Mouse (Mus musculus) retina, embryonic 14.5 days (tissue): ENCODE data around the gene Olfr309.
"Not testable (repeated sequence)": the region's sequence is repeated elsewhere in the genome, so short reads cannot be mapped to it uniquely, and the experiment has no call there.

Source experiments
- DNase-seq: peaks from one replicate; pipeline ENCODE4 v3.0.0-alpha.2; 2015; ENCODE audit warnings: low spot score

Olfr309 gene

DNA sequence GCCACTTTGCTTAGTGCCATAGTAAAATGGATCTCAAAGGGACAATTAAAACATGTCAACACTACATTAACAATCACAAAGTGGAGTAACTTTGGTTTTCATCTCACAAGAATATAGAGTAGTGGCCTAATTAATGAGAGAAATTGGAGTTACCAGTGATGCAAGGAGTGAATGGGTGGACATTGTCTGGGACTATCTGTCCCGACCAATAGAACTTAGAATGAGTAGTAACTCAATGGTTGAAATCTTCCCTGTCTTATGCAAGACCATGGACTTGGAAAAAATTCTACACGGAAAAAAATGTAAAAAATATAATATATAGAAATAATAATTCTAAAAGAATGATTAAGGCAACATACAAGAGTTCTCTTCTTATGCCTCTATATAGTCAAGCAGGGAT, at the start of gene Olfr309:
Gene Olfr309, minus strand, starts transcription at position 101 of the 400 bp plus-strand sequence.
- no peak for DNase-seq

DNA sequence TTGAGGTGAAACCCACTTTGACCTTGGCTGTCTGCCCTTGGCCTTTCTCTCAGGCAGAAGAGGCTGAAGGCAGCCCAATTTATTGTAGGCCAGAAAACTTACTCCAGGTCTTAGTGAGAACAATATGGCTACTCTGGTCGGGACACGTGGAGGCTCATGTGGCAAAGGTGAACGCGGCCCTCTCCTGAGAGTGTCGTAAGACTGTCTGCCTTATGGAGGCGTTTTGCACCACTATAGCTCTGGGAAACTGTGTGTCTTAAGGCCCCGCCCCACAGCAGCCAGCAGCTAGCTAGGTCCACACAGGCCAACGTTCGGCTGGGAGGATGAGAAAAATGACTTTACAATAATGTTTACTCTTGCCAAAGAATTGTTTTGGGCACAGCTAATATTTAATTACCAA, 32.8 kb upstream of the Olfr309 start:
- not testable (repeated sequence) for DNase-seq

DNA sequence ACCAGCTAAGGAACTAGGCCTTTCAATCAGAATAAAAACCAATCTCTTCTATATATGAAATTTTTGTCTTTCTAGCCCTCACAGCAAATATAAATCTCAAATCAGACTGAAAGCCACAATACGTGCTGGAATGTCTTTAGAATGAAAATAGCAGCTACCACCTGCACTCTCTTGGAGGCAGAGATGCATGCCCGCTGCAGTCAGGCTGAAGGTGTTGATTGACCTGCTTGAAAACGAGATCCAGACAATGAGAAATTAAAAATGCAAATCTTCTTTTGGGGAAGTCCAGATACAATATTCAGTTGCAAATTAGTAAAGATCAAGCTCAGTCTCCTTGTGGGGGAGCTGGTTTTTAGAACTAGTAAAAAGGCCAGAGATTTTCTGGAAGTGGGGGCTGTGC, 30.7 kb upstream of the Olfr309 start:
- no peak for DNase-seq

DNA sequence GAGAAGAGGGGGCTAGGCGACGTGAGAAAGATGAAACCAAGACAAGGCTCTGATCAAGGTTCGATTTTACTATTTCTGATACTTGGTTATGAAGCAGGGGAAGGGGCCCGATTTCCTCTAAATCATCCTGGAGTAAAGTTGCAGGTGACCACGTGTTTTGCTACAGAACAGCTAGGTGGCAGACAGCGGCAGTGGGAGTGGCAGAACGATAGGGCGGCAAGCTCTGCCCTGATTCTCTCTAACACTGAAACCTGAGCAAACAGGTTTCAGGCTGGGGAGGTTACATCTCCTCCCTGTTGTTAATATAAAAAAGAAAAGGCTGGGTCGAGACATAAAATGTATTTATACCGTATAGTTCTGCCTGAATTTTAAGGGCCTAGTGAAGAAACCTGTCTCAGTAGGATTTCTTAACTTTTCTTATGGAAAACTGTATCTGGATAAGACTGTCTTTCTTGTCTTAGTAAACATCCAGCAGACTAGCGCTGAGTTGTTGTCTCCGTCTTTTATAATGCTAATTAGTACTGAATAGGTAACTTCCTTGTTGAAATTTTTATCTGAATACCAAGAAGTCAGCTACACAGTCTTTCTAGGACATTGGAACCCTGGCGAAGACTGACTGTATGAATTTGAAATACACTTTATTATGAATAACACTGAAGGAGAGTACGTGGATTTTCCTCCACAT, 29.5 kb upstream of the Olfr309 start:
- DNase-seq, result no peak

DNA sequence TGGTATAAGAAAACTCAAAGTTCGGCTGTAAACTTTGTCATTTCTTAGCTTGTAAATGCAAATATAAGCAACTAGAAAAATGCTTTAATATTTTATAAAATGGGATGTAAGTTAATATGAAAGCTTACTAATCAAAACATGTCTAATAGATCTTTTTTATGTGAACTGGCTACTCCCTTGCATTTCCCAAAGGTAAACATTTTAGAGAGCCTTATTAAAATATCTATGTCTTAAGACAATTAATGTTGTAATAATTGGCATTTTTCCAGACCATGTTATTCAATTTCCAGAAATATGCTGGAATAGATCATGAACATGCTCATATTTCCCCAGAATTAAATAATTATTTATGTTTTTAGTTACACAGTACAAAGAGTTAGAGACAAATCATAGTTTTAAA, 24.0 kb upstream of the Olfr309 start, which contains the start of gene Olfr307:
Gene Olfr307, minus strand, starts transcription at position 101 of the 400 bp plus-strand sequence.
- DNase-seq, result no peak

DNA sequence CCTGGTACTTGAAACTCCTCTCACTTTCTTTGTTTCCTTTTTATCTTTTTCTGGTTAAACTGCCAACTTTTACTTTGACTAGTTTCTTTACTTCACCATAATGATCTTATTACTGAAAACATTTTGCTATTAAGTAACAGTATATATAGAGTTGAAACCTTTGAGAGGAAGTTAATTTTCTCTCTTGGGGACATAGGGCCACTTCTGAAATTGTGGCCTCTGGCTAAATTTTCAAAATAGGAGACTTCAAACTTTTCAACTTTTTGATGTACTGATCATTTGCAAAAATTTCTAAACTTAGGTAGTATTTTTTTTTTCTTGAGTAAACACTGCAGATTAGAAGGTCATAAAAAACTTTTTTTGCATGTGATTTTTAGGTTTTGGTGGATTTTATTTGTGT, 12.0 kb upstream of the Olfr309 start, which contains the start of gene Olfr308:
Gene Olfr308, minus strand, starts transcription at position 101 of the 400 bp plus-strand sequence.
- no peak for DNase-seq

DNA sequence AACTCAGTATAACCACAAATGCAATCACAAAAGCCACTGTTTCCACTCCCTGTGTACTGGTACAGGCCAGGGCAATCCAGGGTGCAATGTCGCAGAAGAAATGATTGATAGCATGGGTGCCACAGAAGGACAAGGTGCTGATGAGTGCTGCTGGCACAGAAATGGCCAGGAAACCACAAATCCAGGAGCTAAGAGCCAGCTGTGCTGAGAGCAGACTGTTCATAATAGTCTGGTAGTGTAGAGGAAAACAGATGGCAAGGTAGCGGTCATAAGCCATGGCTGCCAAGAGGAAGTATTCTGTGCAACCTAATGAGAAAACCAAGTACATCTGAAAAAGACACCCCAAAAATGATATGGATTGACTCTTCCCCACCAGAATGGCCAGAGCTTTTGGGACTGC, 7.8 kb upstream of the Olfr309 start:
- no peak for DNase-seq

DNA sequence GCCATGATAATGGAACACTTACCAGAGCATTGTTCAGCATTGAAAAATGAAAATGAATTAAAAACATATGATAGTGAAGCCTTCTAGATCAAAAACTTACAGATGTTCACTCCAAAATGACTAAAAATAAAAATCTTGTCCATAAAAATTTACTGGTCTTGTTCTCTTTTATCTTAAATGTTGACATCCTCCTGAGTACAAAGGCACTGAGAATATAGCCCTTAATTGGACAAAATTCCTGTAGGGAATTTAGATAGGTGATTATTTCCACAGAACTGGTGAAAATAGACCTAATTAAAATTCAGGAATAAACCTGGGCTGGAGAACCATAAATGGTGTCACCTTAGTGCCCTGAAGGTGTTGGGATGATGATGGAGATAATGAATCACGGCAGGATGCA, 36.4 kb downstream of the Olfr309 start, which contains the start of gene Olfr310:
Gene Olfr310, minus strand, starts transcription at position 101 of the 400 bp plus-strand sequence.
- DNase-seq, result no peak
